Comparison of ENCODE assay signal across 9 mouse cellular contexts in genomic region chr17:90501023-90501675, GRCm38 (mm10).
DNase-seq lines count a peak whose midpoint lies in the region; ATAC-seq lines count a peak whose summit lies in the region.
"Had no signal": no experiment of that assay in that cellular context is flagged by ENCODE, and none has a peak within 500 bp of the region (broad histone marks: within the 10 kb centered on the region; RNA-seq: fewer than 3 reads in every experiment).

No protein-coding gene starts in this region.

- peak; percentile 71; the same call in 1 of the 2 replicates for ATAC-seq in forebrain, embryonic 12.5 days (ENCODE audit: low FRiP score)
- ATAC-seq in limb, embryonic 11.5 days (ENCODE audit: insufficient number of reproducible peaks, low FRiP score, low TSS enrichment, low read depth): no peak
- peak; percentile 65; the same call in 1 of the 2 replicates for ATAC-seq in neural tube, embryonic 14.5 days (ENCODE audit: low read depth)

- no peaks in the 10 kb centered on the region for H3K9me3 ChIP-seq in forebrain, embryonic 12.5 days
- no peaks in the 10 kb centered on the region for H3K9me3 ChIP-seq in limb, embryonic 11.5 days (ENCODE audit: control insufficient read depth, low read length)
- H3K9me3 ChIP-seq in neural tube, embryonic 14.5 days (ENCODE audit: control insufficient read depth, low read length): no peaks in the 10 kb centered on the region

- H3K27me3 ChIP-seq in forebrain, embryonic 12.5 days: no peaks in the 10 kb centered on the region
- no peaks in the 10 kb centered on the region for H3K27me3 ChIP-seq in limb, embryonic 11.5 days (ENCODE audit: control insufficient read depth, insufficient read depth, low read length)
- no peaks in the 10 kb centered on the region for H3K27me3 ChIP-seq in neural tube, embryonic 14.5 days (ENCODE audit: control insufficient read depth, insufficient read depth, low read length)

- no peak overlapping the region for H3K4me2 ChIP-seq in forebrain, embryonic 12.5 days
- no peak overlapping the region for H3K4me2 ChIP-seq in limb, embryonic 11.5 days (ENCODE audit: low read depth, severe bottlenecking)
- no peak overlapping the region for H3K4me2 ChIP-seq in neural tube, embryonic 14.5 days (ENCODE audit: low read depth, low read length)

- H3K4me1 ChIP-seq in forebrain, embryonic 12.5 days: no peaks in the 10 kb centered on the region
- no peaks in the 10 kb centered on the region for H3K4me1 ChIP-seq in limb, embryonic 11.5 days (ENCODE audit: control insufficient read depth, insufficient read depth, low read length)
- H3K4me1 ChIP-seq in neural tube, embryonic 14.5 days (ENCODE audit: control insufficient read depth, insufficient read depth, low read length): no peaks in the 10 kb centered on the region

- no peak overlapping the region for H3K9ac ChIP-seq in forebrain, embryonic 12.5 days
- no peak overlapping the region for H3K9ac ChIP-seq in limb, embryonic 11.5 days (ENCODE audit: low read length)
- no peak overlapping the region for H3K9ac ChIP-seq in neural tube, embryonic 14.5 days (replicated peaks; ENCODE audit: low read depth, low read length)

- H3K36me3 ChIP-seq in forebrain, embryonic 12.5 days (replicated peaks): no peaks in the 10 kb centered on the region
- no peaks in the 10 kb centered on the region for H3K36me3 ChIP-seq in limb, embryonic 11.5 days (ENCODE audit: control insufficient read depth, insufficient read depth, low read length)
- no peaks in the 10 kb centered on the region for H3K36me3 ChIP-seq in neural tube, embryonic 14.5 days (ENCODE audit: control insufficient read depth, insufficient read depth, low read length)

- WGBS in forebrain, embryonic 12.5 days: 52% methylated on average over 6 of the region's 6 CpGs
- WGBS in limb, embryonic 11.5 days: 61% methylated on average over 6 of the region's 6 CpGs
- 50% methylated on average over 6 of the region's 6 CpGs for WGBS in neural tube, embryonic 14.5 days

- no peak overlapping the region for H3K4me3 ChIP-seq in forebrain, embryonic 12.5 days (replicated peaks)
- no peak overlapping the region for H3K4me3 ChIP-seq in limb, embryonic 11.5 days (ENCODE audit: low read depth, low read length)
- no peak overlapping the region for H3K4me3 ChIP-seq in neural tube, embryonic 14.5 days (ENCODE audit: low read depth, low read length)
- H3K4me3 ChIP-seq: myocyte had no signal

- H3K27ac ChIP-seq in forebrain, embryonic 12.5 days: no peak overlapping the region
- H3K27ac ChIP-seq in limb, embryonic 11.5 days (replicated peaks; ENCODE audit: low read depth, low read length): no peak overlapping the region
- H3K27ac ChIP-seq in neural tube, embryonic 14.5 days (ENCODE audit: low read depth, low read length): no peak overlapping the region

- peak; percentile 3 to 30 for DNase-seq in urinary bladder, adult 18-20 months (ENCODE audit: low spot score in 2 of 2)
- no peak for DNase-seq in urinary bladder, adult 2 months (ENCODE audit: low spot score)
- DNase-seq in c-Kit-positive CD71-positive TER-119-negative erythroid progenitor cells, embryonic 14.5 days (ENCODE audit: low read depth): peak; percentile 16
- DNase-seq in kidney, adult 8-10 months: peak; percentile 5 to 62
- peak; percentile 70 for DNase-seq in limb, embryonic 11.5 days (ENCODE audit: low spot score)
- DNase-seq in yolk sac, embryonic 10.5 days (ENCODE audit: low spot score): no peak

Comparison
In these comparisons a context has a peak if more than half of its experiments do, and no peak if none do; other contexts are left out.
1. DNase-seq: peak in urinary bladder, adult 18-20 months (2 of 2), c-Kit-positive CD71-positive TER-119-negative erythroid progenitor cells, embryonic 14.5 days (single experiment), kidney, adult 8-10 months (2 of 2) and limb, embryonic 11.5 days (single experiment); none in urinary bladder, adult 2 months (single experiment) and yolk sac, embryonic 10.5 days (single experiment).